Mouse (Mus musculus) adrenal gland (tissue): ENCODE results near the gene Snx13.

Source experiments
- intact Hi-C: fragments of 180-260 bp; cut with DNase I; formaldehyde crosslinking; loops from one replicate; pipeline ENCODE4 v1.15.1; 2025

Gene Snx13

DNA sequence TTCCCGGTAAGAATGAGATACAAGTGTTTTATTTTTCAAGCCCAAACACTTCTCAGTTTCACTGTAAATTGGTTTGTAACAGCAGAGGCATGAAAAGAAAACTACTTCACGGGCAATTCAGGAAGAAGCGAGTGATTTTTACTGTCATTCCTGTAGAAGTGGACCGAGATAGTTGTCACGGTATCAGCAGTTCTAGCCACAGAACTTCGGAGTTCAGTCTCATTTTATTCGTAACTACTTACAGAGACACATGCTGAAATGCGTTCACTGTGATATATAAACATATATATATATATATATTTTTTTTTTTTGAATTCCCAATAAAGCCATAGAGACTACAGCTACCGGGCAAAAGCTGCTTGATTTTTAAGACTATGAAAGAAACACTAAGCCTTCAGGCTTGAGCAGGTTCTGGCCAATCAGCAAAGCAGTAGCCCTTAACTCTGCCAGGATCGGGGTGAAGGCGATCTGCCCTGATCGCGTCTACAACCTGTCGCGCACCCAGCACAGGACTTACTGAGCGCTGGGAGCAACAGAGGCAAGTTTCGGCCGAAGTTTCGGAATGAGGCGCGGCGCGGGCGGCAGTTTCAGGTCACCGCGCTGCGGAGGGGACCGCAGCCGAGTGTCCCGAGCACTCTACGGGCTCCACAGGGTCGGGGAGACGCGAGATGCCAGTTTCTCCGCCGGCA, 532 bp upstream of the Snx13 start:
- intact Hi-C loops: no loop called here

DNA sequence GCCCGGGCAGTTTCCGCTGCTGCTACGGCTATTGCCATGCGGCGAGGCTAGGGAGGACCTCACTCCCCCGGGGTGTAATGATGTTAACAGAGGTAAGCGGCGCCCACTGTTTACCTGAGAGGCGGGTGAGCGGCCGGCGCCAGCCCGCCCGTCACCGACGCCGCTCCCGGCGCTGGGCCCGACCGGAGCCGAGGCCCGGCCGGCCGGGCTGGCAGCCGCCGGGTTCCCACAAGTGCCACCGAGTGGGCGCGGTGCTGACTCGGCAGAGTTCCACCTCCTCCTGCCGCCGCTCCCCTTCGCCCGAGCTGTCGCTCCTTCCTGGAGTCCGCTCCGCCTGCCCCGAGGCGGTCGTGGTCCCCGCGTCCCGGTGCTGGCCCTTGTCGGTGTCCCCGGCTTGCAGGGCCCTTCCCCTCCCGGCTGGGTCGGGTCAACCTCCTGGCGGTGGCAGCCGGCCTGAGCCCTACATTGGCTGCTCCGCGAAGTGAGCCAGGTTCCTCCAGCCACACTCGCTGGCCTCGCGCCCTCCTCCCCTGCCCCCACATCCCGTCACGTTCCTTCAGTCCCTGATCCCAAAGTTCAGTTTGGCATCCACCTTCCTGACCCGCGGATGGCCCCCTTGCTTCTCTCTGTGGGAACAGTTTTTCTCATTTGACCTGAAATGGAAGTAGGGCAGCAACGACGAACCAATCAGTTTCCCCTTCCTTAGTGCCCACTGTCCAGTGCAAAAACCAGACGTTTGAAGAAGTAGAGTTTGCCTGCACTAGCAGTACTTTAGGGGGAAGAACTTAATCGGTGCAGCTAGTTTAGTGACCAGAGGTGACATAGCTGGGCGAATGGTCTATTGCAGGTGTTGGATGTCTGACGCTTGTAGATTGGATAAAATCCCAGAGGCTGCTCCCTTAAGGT, 587 bp downstream of the Snx13 start:
- intact Hi-C loops: no loop called here

DNA sequence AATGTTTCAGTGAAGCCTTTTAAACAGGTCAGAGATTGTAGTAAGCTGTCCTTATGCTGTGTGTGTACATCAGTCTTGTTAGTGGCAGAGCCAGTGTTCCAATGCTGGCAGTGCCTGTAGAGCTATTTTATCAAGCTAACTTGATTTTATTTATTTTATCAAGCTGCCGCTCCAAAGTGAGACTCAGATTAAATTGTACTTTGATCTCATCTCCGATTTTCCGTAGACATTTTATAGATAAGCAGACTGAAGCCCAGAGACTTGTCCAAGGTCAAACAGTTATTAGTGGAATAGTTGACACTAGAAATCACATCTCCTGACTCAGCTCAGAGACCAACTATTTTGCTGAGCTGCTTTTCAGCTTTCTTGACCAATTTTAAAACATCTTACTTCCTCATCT, 1.9 kb downstream of the Snx13 start:
- intact Hi-C loops: no loop called here

DNA sequence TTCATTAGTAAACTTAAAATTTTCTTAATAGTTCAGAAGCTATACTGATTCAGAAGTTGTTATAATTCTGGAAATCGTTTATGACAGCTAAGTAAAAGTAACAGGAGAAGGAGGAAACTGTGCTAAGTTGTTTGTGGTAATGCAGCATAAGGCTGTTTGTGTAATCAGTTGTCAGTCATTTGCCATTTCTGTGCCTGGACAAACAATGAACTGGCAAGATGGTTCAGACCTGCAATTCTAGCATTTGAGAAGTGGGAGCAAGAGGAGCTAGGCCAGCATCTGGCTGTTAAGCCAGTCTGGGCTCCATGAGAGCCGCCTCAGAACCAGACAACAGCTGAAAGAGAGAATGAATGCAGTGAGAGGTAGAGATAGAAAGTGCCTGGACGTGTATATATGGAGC, 3.5 kb downstream of the Snx13 start:
- intact Hi-C loops: no loop called here

DNA sequence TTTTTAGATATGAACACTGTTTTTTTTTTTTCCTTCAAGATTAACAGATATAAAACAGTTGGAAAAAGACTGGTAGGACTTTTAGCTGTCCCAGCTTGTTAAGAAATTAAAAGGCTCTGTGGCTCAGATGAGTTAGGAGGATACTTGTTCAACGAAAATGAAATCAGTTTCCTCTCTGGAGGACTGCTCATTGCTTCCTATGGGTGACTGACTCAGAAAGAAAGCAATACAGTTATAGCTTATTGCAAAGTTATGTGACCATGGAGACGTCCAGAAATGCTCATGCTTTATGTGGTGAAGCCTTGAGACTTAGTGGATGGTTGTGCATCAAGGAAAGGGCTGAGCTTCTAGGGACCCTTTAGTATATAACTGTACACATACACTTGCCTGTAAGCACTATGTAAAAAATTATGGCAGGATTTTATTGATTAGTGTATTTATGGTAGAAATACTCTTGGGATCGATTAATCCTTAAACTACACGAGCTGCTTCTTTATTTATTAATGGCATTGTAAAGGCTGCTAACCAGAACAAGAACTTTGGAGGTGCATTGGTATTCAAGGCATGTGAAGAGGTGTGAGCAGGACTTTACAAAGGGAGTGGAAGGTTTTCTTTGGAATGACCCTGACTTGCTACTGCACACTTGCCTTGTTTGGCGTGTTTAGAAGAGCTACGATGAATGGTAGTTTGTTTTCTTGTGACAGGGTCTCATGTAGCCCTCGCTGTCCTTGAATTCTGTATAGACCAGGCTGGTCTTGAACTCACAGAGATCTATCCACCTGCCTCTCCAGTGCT, 4.2 kb downstream of the Snx13 start:
- intact Hi-C loops: no loop called here

DNA sequence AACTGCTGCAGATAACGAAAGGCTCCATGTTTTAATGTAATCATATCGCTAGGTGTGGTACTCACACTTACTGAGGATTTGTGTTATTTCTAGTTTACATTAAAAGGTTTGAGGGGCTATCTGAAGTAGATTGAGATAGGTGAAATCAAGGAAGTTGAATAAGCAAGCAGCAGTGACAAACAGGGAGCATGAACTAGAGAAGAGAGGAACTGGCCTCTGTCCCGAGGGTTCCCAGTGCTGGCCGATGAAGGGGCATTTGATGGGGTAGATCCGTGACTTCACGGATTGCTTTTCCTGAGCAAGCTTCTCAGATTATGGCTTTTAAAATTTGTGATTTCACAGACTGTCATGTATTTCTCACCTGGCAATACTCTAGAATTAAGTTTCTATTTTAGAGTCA, 7.4 kb downstream of the Snx13 start:
- intact Hi-C loops: no loop called here

DNA sequence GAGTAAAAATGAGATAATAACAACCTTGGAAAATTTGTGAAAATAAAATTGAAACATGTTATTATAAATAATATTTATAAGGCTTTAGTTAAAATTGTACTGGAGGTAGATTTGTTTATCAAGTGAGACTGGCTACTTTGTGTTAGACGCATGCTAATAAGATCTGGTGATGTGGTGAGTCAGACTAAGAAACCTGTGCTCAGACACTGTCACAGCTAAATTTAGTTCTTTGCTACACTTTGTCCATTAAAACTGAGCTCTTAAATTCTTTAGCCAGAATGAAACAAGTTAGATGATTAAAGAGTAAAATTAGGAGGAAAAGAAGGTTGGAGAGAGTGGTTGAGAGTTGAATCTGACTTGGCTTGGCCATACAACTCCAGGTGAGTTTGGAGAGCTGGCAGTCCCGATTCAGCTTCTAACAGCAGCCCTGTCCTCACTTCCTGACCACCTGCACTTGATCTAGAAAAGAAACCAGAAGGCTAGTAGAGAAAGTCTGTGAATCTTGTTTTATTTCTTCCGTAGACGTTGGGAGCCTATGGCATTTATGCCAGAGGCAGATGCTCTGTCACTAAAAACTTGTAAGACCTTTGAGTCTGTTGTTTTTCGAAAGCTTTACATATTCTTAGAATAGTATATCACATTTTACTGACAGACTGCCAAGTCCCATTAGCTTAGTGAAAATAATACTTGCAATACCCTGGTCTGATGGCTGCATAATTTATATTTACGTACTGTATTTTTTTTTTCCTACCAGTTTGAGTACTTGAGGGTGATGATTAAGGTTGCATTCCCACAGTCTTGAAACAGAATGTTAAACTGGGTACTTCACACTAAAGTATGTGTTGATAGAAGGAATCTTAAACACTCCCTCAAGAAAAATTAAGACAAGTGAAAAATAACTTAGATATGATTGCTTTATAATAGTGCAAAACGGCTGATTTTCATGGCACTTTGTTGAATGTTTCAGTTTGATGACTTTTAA, 8.4 kb downstream of the Snx13 start:
- intact Hi-C loops: no loop called here

DNA sequence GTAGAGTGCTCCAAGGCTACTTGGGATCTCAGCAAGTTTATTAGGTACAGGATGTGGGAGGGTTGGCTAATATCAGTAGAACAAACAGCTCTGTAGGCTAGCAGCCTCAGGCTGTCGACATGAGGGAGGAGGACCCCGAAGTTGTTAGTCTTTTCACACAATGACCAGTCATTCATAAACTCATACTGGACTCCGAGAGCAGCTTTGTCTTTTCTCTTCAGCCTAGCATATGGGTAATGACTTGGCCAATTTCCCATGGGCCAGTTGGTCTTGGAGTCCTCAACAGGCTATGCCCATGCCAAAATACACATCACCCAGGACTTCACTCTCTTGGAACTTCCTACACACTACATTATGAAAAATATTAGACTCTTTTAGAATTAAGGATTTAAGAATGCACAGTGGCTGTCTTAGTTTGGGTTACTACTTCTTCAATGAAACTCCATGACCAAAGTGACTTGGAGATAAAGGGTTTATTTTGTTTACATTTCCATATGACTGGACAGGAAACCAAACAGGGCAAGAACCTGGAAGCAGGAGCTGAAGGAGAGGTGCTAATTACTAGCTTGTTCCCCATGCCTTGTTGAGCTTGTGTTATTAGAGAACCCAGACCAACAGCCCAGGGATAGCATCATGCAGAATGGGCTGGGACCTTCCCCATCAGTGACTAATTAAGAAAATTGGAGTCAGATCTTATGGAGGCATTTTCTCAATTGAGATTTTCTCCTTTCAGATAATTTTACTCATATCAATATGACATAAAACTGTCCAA, 16.9 kb downstream of the Snx13 start:
- intact Hi-C loops: no loop called here

DNA sequence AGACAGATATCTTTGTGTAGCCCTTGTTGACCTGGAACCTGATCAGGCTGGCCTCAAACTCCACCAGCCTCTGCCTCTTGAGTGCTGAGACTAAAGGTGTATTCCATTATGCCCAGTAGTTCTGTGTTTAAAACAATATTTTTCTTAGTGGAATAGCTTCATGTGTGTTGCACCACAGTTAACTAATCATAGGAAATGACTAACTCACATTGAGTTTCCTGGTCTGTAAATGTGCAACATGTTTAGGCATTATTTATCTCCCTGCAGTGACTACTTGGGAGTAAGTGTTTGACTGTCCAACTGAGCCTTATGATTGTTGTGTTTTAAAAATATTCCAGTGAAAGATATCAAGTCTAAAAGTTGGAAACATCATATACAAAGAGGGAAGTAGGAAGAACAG, 20.6 kb downstream of the Snx13 start:
- intact Hi-C loops: no loop called here

DNA sequence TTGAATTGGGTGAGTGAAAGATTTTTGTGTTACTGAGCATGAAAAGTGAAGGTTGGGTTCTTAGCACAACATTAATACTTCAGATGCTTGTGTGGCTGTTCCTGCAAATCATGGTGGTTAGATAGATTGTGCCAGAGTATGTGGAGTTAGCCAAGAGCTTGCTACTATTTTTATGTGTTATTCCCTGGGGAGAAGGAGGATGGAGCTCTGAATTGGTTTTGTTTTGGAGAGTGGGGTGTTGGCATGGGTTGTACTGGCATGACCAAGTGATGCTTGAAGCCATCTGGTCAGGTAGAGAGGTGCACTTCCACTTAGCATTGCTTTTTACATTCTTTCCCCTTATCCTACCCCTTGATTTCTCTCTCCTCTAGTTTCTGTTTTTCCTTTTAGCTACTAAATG, 24.4 kb downstream of the Snx13 start:
- intact Hi-C loops: no loop called here

DNA sequence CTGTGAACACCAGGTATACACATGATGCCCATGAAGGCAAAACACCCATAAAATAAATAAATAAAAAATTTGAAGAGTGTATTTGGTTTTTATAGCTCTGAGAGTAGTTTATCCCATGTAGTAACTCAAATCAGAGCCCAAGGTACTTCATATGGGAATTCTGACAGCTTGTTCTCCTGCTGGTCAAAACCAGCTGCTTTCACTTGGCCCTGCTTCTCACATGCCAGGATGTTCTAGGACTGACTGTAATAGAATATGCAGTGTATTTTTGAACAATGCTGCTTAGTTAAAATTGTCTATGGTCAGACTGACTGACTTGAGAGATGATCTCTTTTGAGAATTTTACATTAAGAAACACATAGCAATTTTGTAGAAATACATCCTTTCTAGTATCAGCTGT, 25.2 kb downstream of the Snx13 start:
- intact Hi-C loops: no loop called here

DNA sequence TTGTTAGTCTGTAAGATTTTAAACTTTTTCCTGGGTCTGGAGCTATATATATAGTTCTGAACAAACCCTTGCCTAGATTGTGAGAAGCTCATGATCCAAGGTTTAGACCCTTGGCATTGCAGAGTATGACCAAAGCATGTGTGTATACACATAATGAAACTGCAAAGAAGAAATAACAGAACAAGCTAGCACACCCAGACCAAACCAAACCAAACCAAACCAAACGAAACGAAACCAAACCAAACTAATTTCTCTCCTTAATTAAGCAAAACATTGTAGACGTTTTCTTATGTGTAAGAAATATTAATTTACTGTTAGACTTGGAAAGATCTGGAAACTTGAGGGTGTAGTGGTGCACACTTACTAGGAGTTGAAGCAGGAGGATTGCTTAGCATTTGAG, 29.0 kb downstream of the Snx13 start:
- intact Hi-C loops: no loop called here

DNA sequence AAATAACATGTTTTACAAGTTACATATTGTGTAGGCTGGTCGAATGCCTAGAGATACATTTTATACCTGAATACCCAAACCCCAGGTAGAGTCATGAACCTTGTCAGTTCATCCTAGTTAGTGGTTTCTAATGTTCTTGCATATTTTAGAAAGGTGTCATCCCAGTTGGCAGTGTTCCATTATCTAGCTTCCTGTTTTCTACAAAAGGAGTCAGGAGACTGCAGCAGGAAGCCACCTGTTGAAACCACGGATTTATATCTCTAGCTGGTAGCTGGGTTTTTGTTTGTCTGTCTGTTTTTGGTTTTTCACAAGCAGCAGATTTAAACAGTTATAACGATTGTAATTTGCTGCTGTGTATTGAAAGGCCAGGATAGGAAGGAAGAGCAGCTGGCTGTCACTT, 76.6 kb downstream of the Snx13 start:
- intact Hi-C loops: no loop called here

DNA sequence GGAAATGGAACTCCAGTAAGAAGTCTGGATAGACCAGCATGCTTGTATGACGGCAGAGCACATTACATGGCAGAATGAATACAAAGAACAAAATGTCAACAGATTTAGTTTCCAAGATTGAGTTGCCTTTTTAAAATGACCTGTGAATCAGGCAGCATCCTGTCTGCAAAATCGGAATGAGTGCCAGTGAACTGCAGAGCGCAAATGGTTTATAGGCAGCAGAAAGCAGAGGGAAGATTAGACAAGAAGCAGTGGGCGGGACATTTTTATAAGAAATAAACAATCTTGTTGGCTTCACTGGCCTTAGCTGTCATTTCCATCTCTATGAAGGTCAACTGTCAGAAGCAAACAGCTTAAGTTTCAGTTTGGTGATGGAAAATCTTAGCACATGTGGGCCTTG, 106.2 kb downstream of the Snx13 start:
- intact Hi-C loops: no loop called here

DNA sequence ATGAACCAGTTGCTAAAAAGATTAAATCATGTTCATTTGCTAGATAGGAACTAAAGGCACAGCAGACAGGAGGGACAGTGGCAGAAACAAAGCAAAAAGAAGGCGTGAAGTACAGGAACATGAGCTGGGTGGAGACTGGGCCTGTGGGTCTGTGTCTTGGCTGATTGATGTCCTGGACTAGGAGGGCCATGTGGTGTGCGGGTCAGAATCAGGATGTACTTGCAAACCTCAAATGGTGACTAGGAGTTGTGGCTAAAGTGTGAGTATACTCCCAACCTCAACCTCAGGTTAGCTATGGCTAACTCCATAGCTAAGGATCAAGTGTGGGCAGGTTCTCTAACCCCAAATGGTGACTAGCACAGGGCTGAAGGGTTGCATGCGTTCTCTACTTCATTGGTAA, 107.2 kb downstream of the Snx13 start:
- intact Hi-C loops: no loop called here

DNA sequence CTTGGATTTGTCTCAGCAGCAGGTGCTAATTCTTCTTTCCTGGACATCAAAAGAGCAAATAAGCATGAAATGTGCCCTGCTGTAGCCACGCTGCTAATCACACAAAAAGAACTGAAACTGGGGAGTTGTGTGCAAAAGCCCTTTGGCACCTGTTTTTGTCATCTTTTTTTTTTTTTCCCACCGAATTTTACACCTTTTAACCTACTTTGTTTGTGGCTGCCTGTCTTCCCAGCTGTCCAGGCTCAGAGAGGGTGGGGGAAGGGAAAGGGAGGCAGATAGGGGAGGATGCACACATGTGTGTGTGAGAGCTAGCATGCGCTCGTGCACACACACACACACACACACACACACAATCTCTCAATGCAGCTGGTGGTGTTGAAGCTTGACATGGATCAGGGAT, 110.3 kb downstream of the Snx13 start:
- intact Hi-C loops: no loop called here

DNA sequence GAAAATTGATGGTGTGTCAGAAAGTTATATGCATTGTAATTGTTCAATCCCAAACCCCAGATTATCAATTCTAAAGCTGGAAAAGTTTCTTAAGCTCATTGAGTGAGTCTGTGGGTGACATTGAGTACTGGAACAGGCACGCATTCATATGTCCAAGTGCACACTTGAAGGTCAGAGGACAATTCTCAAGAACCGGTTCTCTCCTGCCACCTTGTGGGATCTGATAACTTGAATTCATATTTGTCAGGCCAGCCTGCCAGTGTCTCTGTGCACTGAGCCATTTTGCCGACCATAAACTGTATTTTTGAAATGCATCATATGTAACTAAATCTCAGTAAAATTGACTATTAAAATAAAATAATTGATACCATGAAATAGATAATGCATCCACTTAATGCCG, 114.7 kb downstream of the Snx13 start:
- intact Hi-C loops: no loop called here

DNA sequence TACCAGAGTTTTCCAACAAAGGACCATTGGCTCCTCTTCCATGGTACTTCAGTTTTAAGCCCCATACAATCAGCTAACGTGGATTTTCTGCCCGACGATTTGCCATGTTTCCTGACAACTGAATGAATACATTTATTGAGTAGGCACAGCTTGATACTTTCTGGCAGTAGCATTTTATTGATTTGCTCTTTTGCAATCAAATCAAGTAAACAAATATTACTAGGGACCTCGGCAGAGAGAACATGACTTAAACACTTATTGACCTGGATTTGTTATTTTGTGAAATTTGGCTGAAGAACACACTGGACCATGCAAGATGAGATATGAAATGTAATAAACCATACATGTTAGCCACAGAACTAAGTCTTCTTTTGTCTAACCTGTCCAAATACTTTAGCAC, 123.3 kb downstream of the Snx13 start:
- intact Hi-C loops: no loop called here

DNA sequence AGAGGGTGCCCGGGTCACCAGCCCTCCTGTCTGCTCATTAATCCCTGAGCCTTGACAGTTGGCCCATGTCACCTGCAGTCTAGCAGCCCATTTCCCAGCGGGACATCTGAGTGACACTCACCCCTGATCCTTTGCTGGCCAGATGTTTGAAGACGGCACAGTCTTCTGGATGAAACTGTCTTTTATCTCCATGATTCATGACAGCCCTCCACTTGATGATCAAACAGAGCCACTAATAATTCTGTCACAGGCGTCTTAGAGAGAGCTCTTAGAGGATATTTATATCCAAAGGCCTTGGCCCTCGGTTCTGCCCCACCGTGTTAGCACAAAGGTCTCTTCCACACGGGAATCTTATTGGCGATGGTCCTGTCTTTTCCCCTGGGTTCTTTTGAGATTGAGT, 129.0 kb downstream of the Snx13 start:
- intact Hi-C loops: no loop called here

DNA sequence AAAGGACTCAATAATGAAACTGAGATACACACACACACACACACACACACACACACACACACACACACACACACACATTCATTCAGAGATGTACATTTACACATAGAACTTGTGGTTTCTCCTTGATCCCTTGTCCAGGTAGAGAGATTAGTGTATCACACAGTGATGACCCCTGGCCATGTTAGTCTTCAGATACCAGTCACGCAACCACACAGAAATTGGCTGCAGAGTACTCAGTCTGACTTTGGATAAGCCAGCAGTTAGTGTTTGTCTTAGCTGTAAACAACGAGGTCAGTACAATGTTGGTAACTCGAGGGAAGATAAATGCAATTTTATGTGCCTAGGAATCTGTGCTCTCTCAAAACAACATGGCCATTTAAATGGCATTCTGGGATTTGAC, 129.6 kb downstream of the Snx13 start:
- intact Hi-C loops: no loop called here
